Mouse (Mus musculus): Measurements from ENCODE around the gene Rhog.

- TF ChIP-seq CTCF (IDR thresholded peaks at IDR 0.05; ENCODE audit: borderline replicate concordance, insufficient read depth, low read length) (no peak), POLR2A (IDR thresholded peaks at IDR 0.05; ENCODE audit: low read depth, low read length) (no peak)
Measured at GRCm38 (mm10) chr7:102246956-102247797, 8.7 kb downstream of the Rhog start.
